Mouse (Mus musculus) olfactory bulb, adult 2 months (tissue): Measurements from ENCODE around the gene Dscaml1. TPM values are rescaled to one million over a fixed set of nuclear protein-coding genes. Genes with fewer than 3 reads are reported as not detected.

Experiments
- H3K27ac ChIP-seq: fragments of 200-500 bp; 2 replicates; pipeline ENCODE4 v1.5.1; 2012; ENCODE audit warnings: low read depth, low read length; ENCODE audit not compliant: insufficient read depth
- H3K4me1 ChIP-seq: fragments of 200-500 bp; 2 replicates; pipeline ENCODE4 v1.6.1; 2012; ENCODE audit warnings: low read length; ENCODE audit not compliant: control insufficient read depth, insufficient read depth
- H3K4me3 ChIP-seq: fragments of 200-500 bp; 2 replicates; pipeline ENCODE4 v1.5.1; 2012; ENCODE audit warnings: mild to moderate bottlenecking, low read depth, low read length, moderate library complexity; ENCODE audit not compliant: insufficient read depth
- CTCF ChIP-seq: fragments of 200-500 bp; IDR thresholded peaks from 2 replicates; pipeline ENCODE4 v1.5.1; 2012; ENCODE audit warnings: low read depth, mild to moderate bottlenecking, low read length, moderate library complexity; ENCODE audit not compliant: insufficient read depth
- POLR2A ChIP-seq: fragments of 200-500 bp; IDR thresholded peaks from 2 replicates; pipeline ENCODE4 v1.6.1; 2012; ENCODE audit warnings: mild to moderate bottlenecking, low read depth, low read length, moderate library complexity; ENCODE audit not compliant: insufficient read depth
- WGBS: fragments of 180-500 bp; shearing (Covaris S2); methylation state at CpG from one replicate; pipeline ENCODE4 v1.1.7; 2018; 5-methylcytosine and 5-hydroxymethylcytosine counted together
- polyA plus RNA-seq: library from polyadenylated mRNA; stranded (reverse); fragments of >200 nt; gene quantifications from 2 replicates; pipeline ENCODE4 v1.2.4, GENCODE M21; 2012; ENCODE audit warnings: low replicate concordance; ENCODE audit not compliant: missing spikeins, insufficient read depth, insufficient read length

Dscaml1 gene
- polyA plus RNA-seq, 1 experiment = not detected

DNA sequence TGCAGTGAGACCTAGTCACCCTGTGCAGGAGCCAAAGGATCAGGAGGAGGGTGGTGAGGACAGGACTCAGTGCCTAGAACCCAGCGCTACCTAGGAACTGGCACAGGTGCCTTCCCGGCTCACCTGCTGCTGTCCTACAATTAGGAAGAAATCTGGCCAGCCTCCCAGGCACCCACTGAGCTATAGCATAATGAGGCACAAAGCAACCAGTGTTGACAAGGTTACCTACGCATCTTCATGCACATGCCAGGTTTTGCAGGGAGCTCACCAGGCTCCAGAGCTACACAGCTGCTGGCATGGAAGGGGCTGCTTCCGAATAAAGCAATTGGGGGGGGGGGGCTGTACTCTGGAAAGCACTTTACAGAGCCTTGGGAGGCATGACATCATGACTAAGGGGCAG is 124.2 kb downstream of the Dscaml1 start:
- 15% methylated on average over 4 of the region's 4 CpGs for WGBS
- no peak for TF ChIP-seq CTCF
- no peak for TF ChIP-seq POLR2A
- peaks cover 55% of the 10 kb centered on the region for H3K4me1 ChIP-seq
- H3K4me3 ChIP-seq = no peak overlapping the region
- H3K27ac ChIP-seq = peak overlapping the region; percentile 86

DNA sequence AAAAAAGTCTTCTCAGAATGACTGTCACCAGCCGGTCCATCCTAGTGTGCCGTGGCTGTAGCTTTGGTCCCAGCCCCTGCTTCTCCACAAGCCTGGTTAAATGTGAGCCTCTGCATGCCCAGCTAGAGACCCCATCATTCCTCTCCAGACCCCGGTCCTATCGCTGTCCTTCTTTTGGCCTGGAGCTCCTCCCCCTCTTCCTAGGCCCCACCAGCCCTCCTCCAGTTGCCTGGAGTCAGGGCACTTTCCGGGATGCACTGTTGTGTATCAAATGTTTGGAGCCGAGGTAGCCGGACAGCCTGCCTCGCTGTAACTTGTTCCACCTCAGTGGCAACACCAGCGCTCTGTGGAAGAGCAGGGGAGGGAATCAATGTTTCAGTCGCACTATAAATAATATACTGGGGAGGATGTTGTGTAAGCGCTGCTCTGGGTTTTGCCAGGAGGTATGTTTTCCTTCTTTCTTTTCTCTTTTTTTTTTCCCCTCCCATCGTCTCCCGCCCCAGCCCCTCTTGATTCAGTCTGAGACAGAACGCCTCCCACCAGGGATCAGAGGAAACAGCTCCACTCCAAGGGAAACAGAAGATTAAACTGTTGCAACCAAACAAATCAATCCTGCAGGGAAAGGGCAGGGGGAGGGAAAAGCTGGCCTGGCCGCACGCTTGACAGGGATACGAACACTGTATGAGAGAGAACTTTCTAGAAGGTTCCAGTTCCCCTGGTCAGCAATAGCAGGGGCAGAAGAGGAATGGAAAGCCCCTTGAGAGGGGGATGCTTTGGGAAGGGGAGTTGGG is 128.8 kb downstream of the Dscaml1 start:
- Histone ChIP-seq H3K4me1 (peaks cover 45% of the 10 kb centered on the region), H3K27ac (peak overlapping the region; percentile 76), H3K4me3 (no peak overlapping the region)
- 18% methylated on average over 17 of the region's 17 CpGs for WGBS
- no peak for TF ChIP-seq CTCF
- TF ChIP-seq POLR2A = no peak

DNA sequence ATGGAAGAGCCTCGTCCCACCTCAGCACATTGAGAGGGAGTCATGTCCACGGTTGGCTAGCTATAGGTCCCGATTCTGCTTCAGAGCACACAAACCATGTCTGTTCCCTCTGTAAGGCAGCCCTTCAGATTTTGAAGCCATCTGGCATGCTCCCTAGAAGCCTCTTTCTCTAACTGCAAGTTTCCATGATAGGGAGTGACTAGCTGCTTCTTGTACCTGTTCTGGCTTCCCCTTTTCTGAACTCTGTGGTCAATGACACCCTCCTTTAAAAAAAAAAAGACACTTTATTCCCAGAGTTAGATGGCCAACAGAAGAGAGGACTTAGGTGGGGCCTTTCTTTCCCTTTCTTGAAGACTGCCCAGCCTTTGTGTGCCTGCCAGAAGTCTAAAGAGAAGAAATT is 130.5 kb downstream of the Dscaml1 start:
- Histone ChIP-seq H3K27ac (0 out of 2 replicates have a peak overlapping the region, but pooled peaks have one; percentile 73), H3K4me1 (peaks cover 36% of the 10 kb centered on the region), H3K4me3 (no peak overlapping the region)
- WGBS = 84% methylated on average over 3 of the region's 3 CpGs
- TF ChIP-seq CTCF (no peak), POLR2A (no peak)

DNA sequence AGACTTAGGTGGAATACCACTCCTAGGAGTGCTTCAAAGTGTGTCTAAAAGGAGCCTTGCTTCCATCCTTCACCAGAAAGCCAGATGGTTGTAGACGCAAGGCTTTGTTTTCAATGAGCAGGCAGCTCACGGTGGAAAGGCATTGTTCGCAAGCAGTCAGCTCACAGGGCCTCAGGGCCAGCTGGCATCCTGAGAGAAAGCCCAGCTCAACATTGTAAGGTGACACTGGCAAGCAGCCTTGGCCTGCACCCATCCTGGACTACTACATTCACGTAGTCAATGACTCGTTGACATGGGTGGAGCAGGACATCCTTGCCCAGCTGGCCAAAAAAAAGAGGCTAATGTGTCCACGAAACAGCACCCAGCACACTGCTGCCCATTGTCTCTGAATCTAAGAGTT is 134.6 kb downstream of the Dscaml1 start:
- H3K27ac ChIP-seq = peak overlapping the region; percentile 31; the same call in 1 of the 2 replicates
- WGBS = 57% methylated on average over 6 of the region's 6 CpGs
- TF ChIP-seq POLR2A (no peak), CTCF (no peak)

DNA sequence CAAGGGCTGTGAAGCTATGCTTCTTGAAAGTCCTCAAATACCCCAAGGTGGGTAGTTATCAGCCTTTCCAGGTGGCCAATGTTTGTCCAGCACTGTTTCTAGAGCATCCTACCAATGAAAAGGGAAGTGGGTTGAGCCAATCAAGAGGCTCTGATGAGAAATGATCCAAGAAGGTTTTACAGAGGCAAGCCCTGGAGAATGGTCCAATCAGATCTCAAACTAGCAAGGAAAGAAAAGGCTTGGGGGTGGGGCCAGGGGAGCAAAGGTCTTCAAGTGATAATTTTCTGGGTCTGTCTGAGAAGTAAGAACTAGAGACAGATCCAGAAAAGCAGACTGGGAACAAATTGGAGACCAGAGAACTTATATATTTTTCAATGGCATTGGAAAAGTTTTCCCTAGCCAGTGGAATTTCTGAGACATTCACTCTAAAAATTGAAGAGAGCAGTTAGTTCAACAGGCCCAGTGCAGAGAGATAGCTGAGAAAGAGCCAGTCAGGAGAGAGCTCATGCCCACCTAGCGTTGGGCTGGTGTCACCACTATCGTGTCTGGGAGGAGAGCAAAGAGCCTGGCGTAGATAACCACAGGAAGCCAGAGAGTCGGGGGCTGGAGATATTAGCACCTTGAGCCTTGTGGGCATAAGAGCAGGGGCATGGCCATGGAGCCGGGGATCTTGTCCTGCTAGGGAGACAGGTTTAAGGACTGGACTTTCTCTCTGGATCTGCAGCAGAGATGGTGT is 140.6 kb downstream of the Dscaml1 start:
- no peak overlapping the region for H3K4me3 ChIP-seq
- no peak for TF ChIP-seq POLR2A
- no peak for TF ChIP-seq CTCF
- 90% methylated on average over 5 of the region's 5 CpGs for WGBS
- H3K4me1 ChIP-seq = peaks cover 24% of the 10 kb centered on the region
- no peak overlapping the region for H3K27ac ChIP-seq

More for the DNA sequence above, 134.6 kb downstream of the Dscaml1 start:
- Histone ChIP-seq H3K4me3 (no peak overlapping the region), H3K4me1 (peaks cover 20% of the 10 kb centered on the region)

DNA sequence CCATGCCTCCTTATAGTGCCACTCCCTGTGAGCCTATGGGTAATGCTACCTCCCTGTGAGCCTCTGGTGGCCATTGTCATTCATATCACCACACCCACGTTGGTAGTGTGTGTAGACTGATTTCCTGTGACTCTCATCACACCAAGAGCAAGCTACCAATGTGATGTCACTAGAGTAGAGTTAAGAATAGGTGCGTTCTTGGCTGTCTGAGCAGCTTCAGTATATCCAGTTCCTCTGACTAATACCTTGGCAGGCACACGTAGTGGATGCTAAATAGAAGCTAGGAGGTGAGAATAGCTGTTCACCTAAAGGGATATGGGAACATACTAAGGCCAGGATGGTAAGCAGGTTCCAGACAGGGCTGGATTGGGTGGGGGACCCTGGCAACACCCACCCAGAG is 143.3 kb downstream of the Dscaml1 start:
- WGBS = 64% methylated on average over 3 of the region's 3 CpGs

DNA sequence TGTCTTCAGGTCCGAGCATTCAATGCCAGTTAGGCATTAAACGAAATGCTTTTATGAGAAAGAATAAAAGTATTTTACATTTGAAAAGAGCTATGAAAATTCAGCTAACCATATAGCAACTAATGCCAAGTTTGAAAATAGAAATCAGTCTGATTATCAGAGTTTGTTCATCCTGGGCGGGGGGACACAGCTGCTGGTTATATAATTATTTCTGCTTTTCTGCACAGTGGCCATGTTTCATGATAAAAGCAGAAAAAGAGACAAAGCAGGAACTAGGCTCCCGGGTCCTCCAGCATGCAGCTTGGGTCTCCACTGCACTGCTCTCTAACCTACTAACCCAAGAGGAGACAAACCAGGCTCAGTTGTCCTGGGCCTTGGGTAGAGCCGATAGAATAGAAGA is 143.9 kb downstream of the Dscaml1 start:
- TF ChIP-seq CTCF = no peak
- no peak for TF ChIP-seq POLR2A
- Histone ChIP-seq H3K4me3 (no peak overlapping the region), H3K4me1 (peaks cover 35% of the 10 kb centered on the region), H3K27ac (peak overlapping the region; percentile 33; the same call in 1 of the 2 replicates)
- WGBS = 54% methylated on average over 5 of the region's 5 CpGs

More for the DNA sequence above, 143.3 kb downstream of the Dscaml1 start:
- TF ChIP-seq CTCF (no peak), POLR2A (no peak)
- Histone ChIP-seq H3K4me3 (no peak overlapping the region), H3K27ac (0 out of 2 replicates have a peak overlapping the region, but pooled peaks have one; percentile 17), H3K4me1 (peaks cover 34% of the 10 kb centered on the region)

DNA sequence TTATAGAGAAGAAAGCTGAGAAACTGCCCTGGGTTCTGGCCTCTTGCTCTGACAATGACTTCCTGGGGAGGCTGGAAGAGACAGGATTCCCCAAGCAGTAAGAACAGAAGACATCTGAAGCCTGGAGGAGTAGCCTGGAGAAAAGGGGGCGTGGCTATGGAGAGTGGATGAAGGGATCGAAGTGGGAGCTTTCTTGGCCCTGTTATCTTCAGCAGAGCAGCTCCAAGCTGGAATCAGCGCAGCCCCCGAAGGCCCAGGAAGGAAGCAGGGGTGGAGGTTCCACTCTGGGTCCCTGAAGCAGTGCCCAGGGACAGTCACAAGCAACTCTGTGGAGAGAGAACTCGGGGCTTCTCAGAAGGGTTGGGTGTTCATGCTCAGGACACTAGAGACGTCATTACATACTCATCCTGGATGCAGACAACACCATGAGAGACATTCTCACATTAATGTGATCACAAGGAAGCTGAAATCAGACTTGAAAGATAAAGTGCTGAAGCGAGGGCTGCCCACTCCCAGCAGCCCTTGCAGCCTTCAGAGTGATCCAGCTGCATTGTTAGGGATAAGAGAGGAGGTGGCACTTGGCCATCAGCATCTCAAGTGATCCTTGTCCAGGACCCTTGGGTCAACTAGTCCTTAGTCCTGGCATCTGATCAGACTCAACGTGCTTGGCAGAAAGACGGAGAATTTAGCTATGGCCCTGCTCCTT is 146.5 kb downstream of the Dscaml1 start:
- WGBS = 32% methylated on average over 9 of the region's 9 CpGs
- TF ChIP-seq POLR2A (no peak), CTCF (no peak)
- H3K4me1 ChIP-seq = peaks cover 40% of the 10 kb centered on the region
- H3K27ac ChIP-seq = peak overlapping the region; percentile 28; the same call in 1 of the 2 replicates
- H3K4me3 ChIP-seq = no peak overlapping the region

DNA sequence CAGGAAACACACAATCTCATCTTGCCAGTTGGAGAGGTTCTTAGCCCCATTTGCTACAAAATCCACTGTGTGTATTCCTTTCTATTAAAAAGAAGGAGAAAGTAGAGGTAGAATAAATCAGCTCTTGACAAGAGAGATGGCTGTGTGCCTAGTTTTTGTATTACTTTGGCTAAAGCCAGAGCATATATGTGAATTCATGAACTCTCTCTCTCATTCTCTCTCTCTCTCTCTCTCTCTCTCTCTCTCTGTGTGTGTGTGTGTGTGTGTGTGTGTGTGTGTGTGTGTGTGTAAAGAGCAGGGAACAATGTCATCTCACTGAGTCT is 147.0 kb downstream of the Dscaml1 start:
- Histone ChIP-seq H3K4me1 (peaks cover 36% of the 10 kb centered on the region), H3K27ac (0 out of 2 replicates have a peak overlapping the region, but pooled peaks have one; percentile 28), H3K4me3 (no peak overlapping the region)
- TF ChIP-seq POLR2A = no peak
- TF ChIP-seq CTCF = no peak
